Mouse (Mus musculus): ENCODE measurements around the gene Lsr.

DNA sequence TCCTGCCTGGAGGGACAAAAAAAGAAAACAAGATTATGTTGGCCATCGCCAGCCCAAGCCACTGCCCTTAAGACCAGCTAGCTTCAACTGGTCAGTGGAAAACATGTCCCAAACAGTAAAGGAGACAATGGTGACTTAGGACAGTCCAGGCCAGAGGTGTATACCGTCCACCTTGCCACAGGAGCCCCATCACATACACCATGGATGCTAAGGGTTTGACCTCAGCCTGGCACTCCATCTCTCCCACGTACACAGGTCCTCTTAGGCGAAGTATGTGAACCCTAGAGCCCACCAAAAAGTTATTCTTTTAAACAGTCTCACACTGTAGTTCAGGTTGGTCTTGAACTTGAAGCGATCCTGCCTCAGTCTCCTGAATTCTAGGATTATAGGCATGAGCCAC, 10.4 kb downstream of the Lsr start:
- TF ChIP-seq CTCF (IDR thresholded peaks at IDR 0.05; ENCODE audit: borderline replicate concordance, insufficient read depth, low read depth, low read length) (no peak), POLR2A (IDR thresholded peaks at IDR 0.05; ENCODE audit: borderline replicate concordance, insufficient read depth, low read length) (no peak)

All from cerebellum, adult 2 months (tissue).